Mouse (Mus musculus) midbrain, embryonic 16.5 days (tissue): ENCODE data around the gene Olfr1174-ps. TPM values are rescaled to one million over a fixed set of nuclear protein-coding genes. Genes with fewer than 3 reads are reported as not detected.
A peak's percentile ranks its signal among the peaks of the same experiment; 100 is the strongest.

Experiments used
- ATAC-seq: fragments of 200-750 bp; cut with Nextera tagmentation; 2 replicates; pipeline ENCODE4 v1.8.0; 2017; ENCODE audit warnings: moderate TSS enrichment
- H3K27ac ChIP-seq: fragments of 300-500 bp; sonication (generic); 2 replicates; pipeline ENCODE4 v1.5.1; 2014; ENCODE audit warnings: mild to moderate bottlenecking, low read length, mixed read lengths
- H3K27me3 ChIP-seq: fragments of 300-500 bp; sonication (generic); 2 replicates; pipeline ENCODE4 v1.6.1; 2014; ENCODE audit warnings: low read depth, low read length, mixed read lengths; ENCODE audit not compliant: control insufficient read depth, insufficient read depth
- H3K36me3 ChIP-seq: fragments of 300-500 bp; sonication (generic); 2 replicates; pipeline ENCODE4 v1.6.1; 2014; ENCODE audit warnings: mild to moderate bottlenecking, low read length, moderate library complexity, mixed read lengths; ENCODE audit not compliant: control insufficient read depth, insufficient read depth
- H3K4me1 ChIP-seq: fragments of 300-500 bp; sonication (generic); 2 replicates; pipeline ENCODE4 v1.6.1; 2014; ENCODE audit warnings: mild to moderate bottlenecking, low read length, mixed read lengths; ENCODE audit not compliant: control insufficient read depth, insufficient read depth
- H3K4me2 ChIP-seq: fragments of 300-500 bp; sonication (generic); 2 replicates; pipeline ENCODE4 v1.6.1; 2014; ENCODE audit warnings: mild to moderate bottlenecking, low read length, mixed read lengths
- H3K4me3 ChIP-seq: fragments of 300-500 bp; sonication (generic); 2 replicates; pipeline ENCODE4 v1.5.1; 2014; ENCODE audit warnings: low read depth, mild to moderate bottlenecking, low read length, moderate library complexity, mixed read lengths
- H3K9ac ChIP-seq: fragments of 300-500 bp; sonication (generic); 2 replicates; pipeline ENCODE4 v1.6.1; 2014; ENCODE audit warnings: low read depth, low read length, mixed read lengths
- H3K9me3 ChIP-seq: fragments of 300-500 bp; sonication (generic); replicated peaks from 2 replicates; pipeline ENCODE4 v1.6.1; 2014; ENCODE audit warnings: mild to moderate bottlenecking, low read length, mixed read lengths; ENCODE audit not compliant: control insufficient read depth, poor library complexity, severe bottlenecking
- WGBS: fragments of 180-500 bp; shearing (Covaris S2); extraction: QIAGEN DNeasy Blood & Tissue Kit; methylation state at CpG from one replicate; pipeline ENCODE4 v1.1.7; 2014; 5-methylcytosine and 5-hydroxymethylcytosine counted together
- polyA plus RNA-seq: library from polyadenylated mRNA; unstranded; fragments of >200 nt; fragmentation: Nextera tagmentation; extraction: Ambion mirVana; gene quantifications from 2 replicates; pipeline ENCODE4 v1.2.1, GENCODE M21; 2015

The Olfr1174-ps gene
- not detected in 2 replicates for polyA plus RNA-seq

DNA sequence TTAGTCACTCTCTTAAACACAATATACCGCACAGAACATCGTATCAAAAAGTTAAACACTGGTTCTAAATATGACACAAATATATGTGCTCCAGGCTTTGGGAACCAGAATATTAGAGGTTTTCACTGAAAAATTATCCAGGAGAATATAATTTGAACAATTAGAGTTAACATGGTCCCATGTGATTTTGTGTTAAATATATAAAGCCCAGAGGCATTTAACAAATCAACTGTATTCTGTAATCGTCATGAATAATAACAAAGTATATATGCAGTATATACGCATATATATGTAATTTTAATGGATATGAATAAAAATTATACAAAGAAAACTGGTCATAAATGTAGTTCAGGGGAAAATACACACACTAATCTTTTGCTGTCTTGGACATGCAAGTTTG is at the start of gene Olfr1174-ps:
TSS of gene Olfr1174-ps (minus strand) at position 101 of the 400 bp plus-strand sequence.
- no peaks in the 10 kb centered on the region for H3K4me1 ChIP-seq
- no peak within 1 kb of the TSS for H3K4me2 ChIP-seq
- H3K27ac ChIP-seq: no peak within 1 kb of the TSS
- H3K9me3 ChIP-seq: no peaks in the 10 kb centered on the region
- no peak within 1 kb of the TSS for H3K4me3 ChIP-seq
- no peak for ATAC-seq
- H3K27me3 ChIP-seq: no peaks in the 10 kb centered on the region
- 96% methylated on average over 4 of the region's 4 CpGs for WGBS
- no peaks in the 10 kb centered on the region for H3K36me3 ChIP-seq
- no peak within 1 kb of the TSS for H3K9ac ChIP-seq

DNA sequence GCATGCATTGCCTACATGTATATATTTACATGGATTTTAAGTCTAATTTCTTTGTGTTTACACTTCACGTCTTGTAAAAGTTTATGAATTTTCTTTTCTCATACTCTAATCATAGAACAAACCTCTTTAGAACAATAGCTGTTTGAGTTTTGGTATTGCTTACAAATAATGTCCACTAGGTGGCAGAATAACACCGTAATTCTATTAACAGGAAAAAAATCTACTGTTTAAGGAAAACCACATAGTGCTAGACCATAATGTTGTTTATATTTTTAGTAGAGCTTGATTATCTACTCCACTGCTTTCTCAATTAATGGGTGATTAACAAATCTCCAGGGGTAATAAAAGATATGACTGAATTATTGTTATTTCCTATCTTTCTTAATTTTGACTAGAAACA is 41.4 kb upstream of the Olfr1174-ps start:
- 3% methylated on average over 2 of the region's 2 CpGs for WGBS
- Histone ChIP-seq H3K4me2 (no peak overlapping the region), H3K27me3 (no peaks in the 10 kb centered on the region)

DNA sequence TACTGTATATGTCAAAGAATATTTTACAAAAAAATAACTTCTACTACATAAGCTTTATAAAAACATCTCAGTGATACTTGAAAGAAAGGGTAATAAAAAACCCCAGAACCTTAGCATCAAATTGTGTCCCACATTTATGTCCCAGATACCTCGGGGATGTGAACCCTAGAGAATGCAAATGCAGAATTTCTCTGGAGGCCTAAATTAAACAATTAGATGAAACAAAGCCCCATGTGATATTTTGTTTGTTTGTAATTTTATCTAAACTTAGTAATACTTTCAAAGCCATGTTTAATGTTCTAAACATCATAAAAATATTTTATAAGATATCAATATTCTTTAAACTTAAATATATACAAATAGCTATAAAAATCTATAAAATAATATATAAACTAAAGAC is 31.5 kb upstream of the Olfr1174-ps start, which contains the start of gene Olfr1177-ps:
TSS of gene Olfr1177-ps (minus strand) at position 101 of the 400 bp plus-strand sequence.
- WGBS: 92% methylated on average over 1 of the region's 1 CpGs
- no peak within 1 kb of the TSS for H3K27ac ChIP-seq
- no peak within 1 kb of the TSS for H3K4me2 ChIP-seq

More for the DNA sequence above, 41.4 kb upstream of the Olfr1174-ps start:
- H3K9me3 ChIP-seq: no peaks in the 10 kb centered on the region
- H3K4me3 ChIP-seq: no peak overlapping the region
- peak; percentile 76 for ATAC-seq
- H3K4me1 ChIP-seq: no peaks in the 10 kb centered on the region
- H3K27ac ChIP-seq: no peak overlapping the region
- H3K9ac ChIP-seq: no peak overlapping the region
- no peaks in the 10 kb centered on the region for H3K36me3 ChIP-seq

DNA sequence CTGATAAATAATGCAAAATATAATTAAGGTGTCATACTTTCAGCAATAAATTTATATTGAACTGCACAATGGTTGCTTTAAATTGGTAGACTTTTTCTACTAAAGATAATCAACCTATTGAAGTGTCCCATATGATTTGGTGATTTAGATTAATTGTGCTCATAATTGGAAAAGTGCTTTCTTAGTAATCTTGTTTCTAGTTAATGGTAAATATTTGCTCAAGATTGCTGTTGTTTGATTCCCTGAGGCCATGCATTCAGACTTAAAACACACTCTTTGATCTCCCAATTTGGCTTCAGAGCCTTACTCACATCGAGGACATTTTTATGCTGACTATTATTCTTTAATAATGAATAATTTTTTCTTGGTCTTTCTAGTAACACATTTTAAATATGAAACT is 21.5 kb upstream of the Olfr1174-ps start, which contains the start of gene Olfr1176:
TSS of gene Olfr1176 (plus strand) at position 301 of the 400 bp plus-strand sequence.
- Histone ChIP-seq H3K4me1 (no peaks in the 10 kb centered on the region), H3K4me2 (no peak within 1 kb of the TSS), H3K27ac (no peak within 1 kb of the TSS), H3K4me3 (no peak within 1 kb of the TSS), H3K36me3 (no peaks in the 10 kb centered on the region), H3K9ac (no peak within 1 kb of the TSS), H3K9me3 (no peaks in the 10 kb centered on the region), H3K27me3 (no peaks in the 10 kb centered on the region)
- no peak for ATAC-seq
- 63% methylated on average over 1 of the region's 1 CpGs for WGBS

More for the DNA sequence above, 31.5 kb upstream of the Olfr1174-ps start, which contains the start of gene Olfr1177-ps:
- Histone ChIP-seq H3K4me1 (no peaks in the 10 kb centered on the region), H3K9me3 (no peaks in the 10 kb centered on the region), H3K9ac (no peak within 1 kb of the TSS), H3K36me3 (no peaks in the 10 kb centered on the region), H3K4me3 (no peak within 1 kb of the TSS), H3K27me3 (no peaks in the 10 kb centered on the region)
- no peak for ATAC-seq

DNA sequence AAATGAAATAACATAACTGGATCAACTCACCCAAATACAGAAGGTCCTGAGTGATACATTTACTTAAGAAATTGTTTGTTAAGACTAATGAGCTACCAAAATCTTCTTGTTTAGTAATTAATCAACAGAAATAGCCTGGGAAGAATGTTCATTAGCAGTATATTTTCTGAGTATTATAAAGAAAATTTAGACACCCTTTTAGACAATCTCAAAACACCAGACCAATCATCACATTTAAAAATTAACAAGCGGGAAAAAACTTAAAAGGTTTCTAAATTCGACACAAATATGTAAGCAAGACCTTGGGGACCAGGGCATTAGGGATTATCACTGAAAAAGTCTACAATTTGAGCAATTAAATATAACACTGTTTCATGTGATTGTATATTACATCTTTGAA is 12.2 kb upstream of the Olfr1174-ps start, which contains the start of gene Olfr1175-ps:
TSS of gene Olfr1175-ps (minus strand) at position 101 of the 400 bp plus-strand sequence.
- Histone ChIP-seq H3K4me3 (no peak within 1 kb of the TSS), H3K36me3 (no peaks in the 10 kb centered on the region), H3K4me1 (no peaks in the 10 kb centered on the region), H3K9me3 (no peaks in the 10 kb centered on the region), H3K27ac (no peak within 1 kb of the TSS), H3K9ac (no peak within 1 kb of the TSS), H3K4me2 (no peak within 1 kb of the TSS), H3K27me3 (no peaks in the 10 kb centered on the region)
- 86% methylated on average over 2 of the region's 2 CpGs for WGBS
- no peak for ATAC-seq

DNA sequence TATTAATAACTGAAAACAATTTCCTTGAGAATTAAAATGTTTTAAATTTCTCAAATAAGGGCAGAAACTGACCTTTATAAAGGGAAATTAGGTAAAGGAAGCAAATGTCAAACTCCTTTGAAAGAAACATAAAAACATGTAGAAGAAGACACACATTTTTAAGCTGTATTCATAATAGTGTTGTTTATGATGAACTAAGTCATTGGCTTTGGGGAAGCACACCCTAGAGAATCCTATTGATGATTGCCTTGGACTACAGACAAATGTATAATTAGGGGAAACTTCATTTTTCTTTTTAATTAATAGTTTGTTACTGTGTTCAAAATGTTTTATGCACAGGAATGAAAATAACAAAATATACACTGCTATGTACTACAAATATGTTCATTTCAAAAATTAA is 35.2 kb downstream of the Olfr1174-ps start, which contains the start of gene Olfr1173:
TSS of gene Olfr1173 (minus strand) at position 101 of the 400 bp plus-strand sequence.
- no peaks in the 10 kb centered on the region for H3K9me3 ChIP-seq
- H3K4me2 ChIP-seq: no peak within 1 kb of the TSS
- no peaks in the 10 kb centered on the region for H3K4me1 ChIP-seq
- no peak within 1 kb of the TSS for H3K4me3 ChIP-seq
- H3K36me3 ChIP-seq: no peaks in the 10 kb centered on the region
- H3K27me3 ChIP-seq: no peaks in the 10 kb centered on the region
- H3K9ac ChIP-seq: no peak within 1 kb of the TSS
- no peak within 1 kb of the TSS for H3K27ac ChIP-seq
- no peak for ATAC-seq

Other genes starting within 250 kb of the Olfr1174-ps start
- gene Olfr1163, start 243.3 kb downstream of the Olfr1174-ps start, polyA plus RNA-seq: not detected in 2 replicates
- gene Olfr1164, start 221.2 kb downstream of the Olfr1174-ps start, polyA plus RNA-seq: not detected in 2 replicates
- gene Olfr1166, start 186.9 kb downstream of the Olfr1174-ps start, polyA plus RNA-seq: not detected in 2 replicates
- gene Olfr1167, start 159.9 kb downstream of the Olfr1174-ps start, polyA plus RNA-seq: not detected in 2 replicates
- not detected in 2 replicates for gene Olfr1168, start 133.3 kb downstream of the Olfr1174-ps start, polyA plus RNA-seq
- not detected in 2 replicates for gene Olfr1170, start 86.8 kb downstream of the Olfr1174-ps start, polyA plus RNA-seq
- not detected in 2 replicates for gene Olfr1173, start 35.3 kb downstream of the Olfr1174-ps start, polyA plus RNA-seq
- not detected in 2 replicates for gene Olfr1175-ps, start 12.1 kb upstream of the Olfr1174-ps start, polyA plus RNA-seq
- not detected in 2 replicates for gene Olfr1176, start 21.6 kb upstream of the Olfr1174-ps start, polyA plus RNA-seq
- not detected in 2 replicates for gene Olfr1177-ps, start 31.4 kb upstream of the Olfr1174-ps start, polyA plus RNA-seq
- not detected in 2 replicates for gene Olfr1178, start 71.9 kb upstream of the Olfr1174-ps start, polyA plus RNA-seq
- not detected in 2 replicates for gene Olfr1179, start 91.3 kb upstream of the Olfr1174-ps start, polyA plus RNA-seq
- not detected in 2 replicates for gene Olfr1180, start 104.0 kb upstream of the Olfr1174-ps start, polyA plus RNA-seq
- not detected in 2 replicates for gene Olfr1181, start 111.0 kb upstream of the Olfr1174-ps start, polyA plus RNA-seq
- gene Gm13757, start 134.0 kb upstream of the Olfr1174-ps start, polyA plus RNA-seq: not detected in 2 replicates
- gene Olfr1183, start 139.7 kb upstream of the Olfr1174-ps start, polyA plus RNA-seq: not detected in 2 replicates
- not detected in 2 replicates for gene Olfr1184, start 168.5 kb upstream of the Olfr1174-ps start, polyA plus RNA-seq
- not detected in 2 replicates for gene Olfr1185-ps1, start 178.2 kb upstream of the Olfr1174-ps start, polyA plus RNA-seq
- gene Olfr1186, start 203.4 kb upstream of the Olfr1174-ps start, polyA plus RNA-seq: not detected in 2 replicates
- not detected in 2 replicates for gene Olfr1188, start 241.8 kb upstream of the Olfr1174-ps start, polyA plus RNA-seq